ENCODE assay signal across 8 mouse cellular contexts in the genomic region with DNA sequence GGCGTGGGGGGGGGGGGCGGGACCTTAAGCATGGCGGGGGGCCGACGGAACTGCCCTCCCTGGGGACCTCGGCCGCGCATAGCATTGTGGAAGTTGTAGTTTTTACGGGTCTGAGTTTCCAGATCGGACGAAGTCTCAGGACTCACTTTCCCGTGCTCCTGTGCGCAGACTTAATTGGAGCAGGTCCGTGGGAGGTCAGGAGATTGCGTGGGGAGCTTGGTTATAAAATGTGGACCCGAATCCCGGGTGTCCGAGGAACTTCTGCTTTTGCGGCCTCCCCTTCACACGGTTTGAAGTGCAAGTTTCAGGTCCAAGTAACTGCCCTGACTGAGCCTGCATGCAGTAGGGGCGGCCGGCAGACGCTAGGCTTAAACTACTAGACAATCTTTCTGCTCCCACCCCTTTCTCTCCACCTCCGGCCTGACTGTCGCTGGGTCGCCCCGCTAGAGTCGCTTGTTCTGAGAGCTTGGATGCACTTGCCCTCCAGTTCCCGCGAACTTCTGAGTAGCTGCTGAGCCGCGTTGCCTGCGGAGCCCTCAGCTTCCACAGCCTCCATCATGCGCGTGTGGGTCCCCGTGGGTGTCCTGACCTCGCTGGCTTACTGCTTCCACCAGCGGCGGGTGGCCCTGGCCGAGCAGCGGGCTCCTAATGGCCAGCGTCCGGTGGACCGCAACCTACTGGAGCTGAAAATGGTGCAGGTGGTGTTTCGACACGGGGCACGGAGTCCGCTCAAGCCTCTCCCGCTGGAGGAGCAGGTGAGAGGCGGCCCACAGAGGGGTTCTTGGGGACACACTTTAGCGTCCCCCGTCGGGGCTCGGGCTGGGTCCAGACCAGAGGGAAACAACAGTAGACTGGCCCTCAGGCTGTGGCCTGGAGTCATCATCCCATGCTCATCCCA. TPM values are rescaled to one million over a fixed set of nuclear protein-coding genes. Genes with fewer than 3 reads are reported as not detected.
DNase-seq lines count a peak whose midpoint lies in the region; ATAC-seq and TF ChIP-seq lines count a peak whose summit lies in the region.

A gene (plus strand): TSS at position 167 of the 898 bp plus-strand sequence.

- DNase-seq in c-Kit-negative CD71-positive TER-119-positive erythroid progenitor cells, embryonic 14.5 days (ENCODE audit: low read depth, low spot score) = peak; percentile 56
- peak; percentile 88 for DNase-seq in forebrain, embryonic 10.5 days (ENCODE audit: extremely low spot score, low spot score)
- DNase-seq in kidney, postnatal 25 days = peak; percentile 94 to 96
- peak; percentile 81 to 85 (median 84) for DNase-seq in liver, embryonic 14.5 days (ENCODE audit: low read depth in 3 of 3, low spot score in 3 of 3)
- DNase-seq in neural tube, embryonic 11.5 days (ENCODE audit: low spot score) = peak; percentile 89
- DNase-seq in stomach, postnatal 0 days (ENCODE audit: low spot score) = peak; percentile 86

- peak within 1 kb of the TSS; percentile 80 for H3K4me2 ChIP-seq in heart, embryonic 15.5 days
- peak within 1 kb of the TSS; percentile 71 for H3K4me2 ChIP-seq in liver, embryonic 14.5 days (ENCODE audit: low read depth)
- peak within 1 kb of the TSS; percentile 85 for H3K4me2 ChIP-seq in neural tube, embryonic 11.5 days (ENCODE audit: low read depth)
- peak within 1 kb of the TSS; percentile 89 for H3K4me2 ChIP-seq in stomach, postnatal 0 days (replicated peaks; ENCODE audit: low read depth)

- no peak for TF ChIP-seq EP300 in liver, embryonic 14.5 days (IDR thresholded peaks at IDR 0.05; ENCODE audit: low read depth)
- TF ChIP-seq EP300 in stomach, postnatal 0 days (optimal IDR thresholded peaks at IDR 0.05) = no peak

- H3K27me3 ChIP-seq in forebrain, embryonic 10.5 days (ENCODE audit: poor library complexity, severe bottlenecking) = no peaks in the 10 kb centered on the region
- H3K27me3 ChIP-seq in heart, embryonic 15.5 days = no peaks in the 10 kb centered on the region
- H3K27me3 ChIP-seq in liver, embryonic 14.5 days (ENCODE audit: control insufficient read depth, insufficient read depth, low read length) = no peaks in the 10 kb centered on the region
- H3K27me3 ChIP-seq in neural tube, embryonic 11.5 days (ENCODE audit: control insufficient read depth, insufficient read depth, low read length) = no peaks in the 10 kb centered on the region
- no peaks in the 10 kb centered on the region for H3K27me3 ChIP-seq in stomach, postnatal 0 days (ENCODE audit: control insufficient read depth, insufficient read depth, low read length)

- peak within 1 kb of the TSS; percentile 72 for H3K4me3 ChIP-seq in forebrain, embryonic 10.5 days
- H3K4me3 ChIP-seq in heart, embryonic 15.5 days = peak within 1 kb of the TSS; percentile 62
- H3K4me3 ChIP-seq in liver, embryonic 14.5 days (ENCODE audit: insufficient read depth in 1 of 2, low read depth in 2 of 2, low read length in 2 of 2) = peak within 1 kb of the TSS; percentile 88 to 89
- peak within 1 kb of the TSS; percentile 77 for H3K4me3 ChIP-seq in neural tube, embryonic 11.5 days (ENCODE audit: low read depth, low read length)
- peak within 1 kb of the TSS; percentile 73 for H3K4me3 ChIP-seq in stomach, postnatal 0 days (ENCODE audit: low read depth, low read length)

- peak; percentile 91 for ATAC-seq in CD4-positive, CD25-positive, alpha-beta regulatory T cell, adult 4 months
- peak; percentile 92 for ATAC-seq in heart, embryonic 15.5 days (replicated peaks; ENCODE audit: insufficient number of reproducible peaks, insufficient read depth, low FRiP score, low read depth)
- ATAC-seq in liver, embryonic 14.5 days (ENCODE audit: insufficient read depth) = peak; percentile 92
- peak; percentile 96 for ATAC-seq in neural tube, embryonic 11.5 days (ENCODE audit: insufficient read depth, low FRiP score, low TSS enrichment)
- ATAC-seq in stomach, postnatal 0 days (ENCODE audit: low FRiP score, low TSS enrichment) = peak; percentile 93

- peaks cover 27% of the 10 kb centered on the region for H3K4me1 ChIP-seq in forebrain, embryonic 10.5 days
- H3K4me1 ChIP-seq in heart, embryonic 15.5 days (replicated peaks) = peaks cover 25% of the 10 kb centered on the region
- peaks cover 2 to 6% of the 10 kb centered on the region in 2 experiments; a peak in 2 of 4 replicates for H3K4me1 ChIP-seq in liver, embryonic 14.5 days (replicated peaks; ENCODE audit: control insufficient read depth in 2 of 2, insufficient read depth in 2 of 2, low read length in 1 of 2)
- H3K4me1 ChIP-seq in neural tube, embryonic 11.5 days (ENCODE audit: control insufficient read depth, insufficient read depth, low read length) = peaks cover 10% of the 10 kb centered on the region
- H3K4me1 ChIP-seq in stomach, postnatal 0 days (replicated peaks; ENCODE audit: control insufficient read depth, insufficient read depth) = no peaks in the 10 kb centered on the region

- no peaks in the 10 kb centered on the region for H3K9me3 ChIP-seq in forebrain, embryonic 10.5 days
- H3K9me3 ChIP-seq in heart, embryonic 15.5 days (replicated peaks) = no peaks in the 10 kb centered on the region
- H3K9me3 ChIP-seq in liver, embryonic 14.5 days (ENCODE audit: control insufficient read depth, low read length) = no peaks in the 10 kb centered on the region
- H3K9me3 ChIP-seq in neural tube, embryonic 11.5 days (ENCODE audit: control insufficient read depth, low read length) = no peaks in the 10 kb centered on the region
- no peaks in the 10 kb centered on the region for H3K9me3 ChIP-seq in stomach, postnatal 0 days (ENCODE audit: control insufficient read depth, low read length)

- under 1% methylated on average over 54 of the region's 54 CpGs for WGBS in forebrain, embryonic 10.5 days
- under 1% methylated on average over 54 of the region's 54 CpGs for WGBS in heart, embryonic 15.5 days
- WGBS in liver, embryonic 14.5 days (ENCODE audit: insufficient replicate concordance) = under 1% methylated on average over 53 of the region's 54 CpGs
- WGBS in neural tube, embryonic 11.5 days = under 1% methylated on average over 54 of the region's 54 CpGs
- WGBS in stomach, postnatal 0 days = under 1% methylated on average over 54 of the region's 54 CpGs

- H3K27ac ChIP-seq in forebrain, embryonic 10.5 days = peak within 1 kb of the TSS; percentile 89
- peak within 1 kb of the TSS; percentile 80 for H3K27ac ChIP-seq in heart, embryonic 15.5 days
- peak within 1 kb of the TSS; percentile 53 for H3K27ac ChIP-seq in liver, embryonic 14.5 days
- peak within 1 kb of the TSS; percentile 62; the same call in 1 of the 2 replicates for H3K27ac ChIP-seq in neural tube, embryonic 11.5 days (ENCODE audit: low read depth, low read length)
- H3K27ac ChIP-seq in stomach, postnatal 0 days (replicated peaks) = peak within 1 kb of the TSS; percentile 77

- H3K36me3 ChIP-seq in forebrain, embryonic 10.5 days (replicated peaks) = peaks cover 6% of the 10 kb centered on the region
- H3K36me3 ChIP-seq in heart, embryonic 15.5 days = no peaks in the 10 kb centered on the region
- no peaks in the 10 kb centered on the region for H3K36me3 ChIP-seq in liver, embryonic 14.5 days (replicated peaks; ENCODE audit: control insufficient read depth, insufficient read depth, low read depth)
- H3K36me3 ChIP-seq in neural tube, embryonic 11.5 days (ENCODE audit: control insufficient read depth, insufficient read depth, low read length) = no peaks in the 10 kb centered on the region
- H3K36me3 ChIP-seq in stomach, postnatal 0 days (ENCODE audit: control insufficient read depth, insufficient read depth, low read length) = no peaks in the 10 kb centered on the region

- no peak for TF ChIP-seq CTCF in liver, embryonic 14.5 days (IDR thresholded peaks at IDR 0.05; ENCODE audit: low read depth)
- 0 out of 2 replicates have a peak, but pooled peaks have one; percentile 2 for TF ChIP-seq CTCF in stomach, postnatal 0 days (IDR thresholded peaks at IDR 0.05; ENCODE audit: low read depth)

- H3K9ac ChIP-seq in heart, embryonic 15.5 days = peak within 1 kb of the TSS; percentile 65
- peak within 1 kb of the TSS; percentile 82 for H3K9ac ChIP-seq in liver, embryonic 14.5 days (replicated peaks)
- peak within 1 kb of the TSS; percentile 76 for H3K9ac ChIP-seq in neural tube, embryonic 11.5 days (ENCODE audit: low read length)
- H3K9ac ChIP-seq in stomach, postnatal 0 days (ENCODE audit: low read length) = peak within 1 kb of the TSS; percentile 71

RNA-seq across cellular contexts. Expression of the gene that starts here (rescaled TPM):
- 10 to 100 TPM; 43.0 to 64.3 TPM for polyA plus RNA-seq in CD4-positive, CD25-positive, alpha-beta regulatory T cell, adult 4 months (2017; shearing (Covaris generic))
- 35.9 and 39.0 TPM in 2 replicates for polyA plus RNA-seq in forebrain, embryonic 10.5 days (2016; fragmentation: Nextera tagmentation; extraction: Ambion mirVana)
- polyA plus RNA-seq in heart, embryonic 15.5 days (2015; fragmentation: Nextera tagmentation; extraction: Ambion mirVana) = 50.7 and 54.9 TPM in 2 replicates
- 9.8 and 11.1 TPM in 2 replicates for polyA plus RNA-seq in liver, embryonic 14.5 days (2012; rRNA removed)
- polyA plus RNA-seq in liver, embryonic 14.5 days (2014; fragmentation: Nextera tagmentation; extraction: Ambion mirVana) = 13.8 and 14.8 TPM in 2 replicates
- polyA plus RNA-seq in neural tube, embryonic 11.5 days (2014; fragmentation: Nextera tagmentation; extraction: Ambion mirVana) = 20.1 and 25.4 TPM in 2 replicates
- 25.1 and 28.7 TPM in 2 replicates for polyA plus RNA-seq in stomach, postnatal 0 days (2015; fragmentation: Nextera tagmentation; extraction: Ambion mirVana)

Comparison
In these comparisons a context has a peak if more than half of its experiments do, and no peak if none do; other contexts are left out.
1. Peak in every context shown above with its lines: DNase-seq, ATAC-seq, H3K4me3 ChIP-seq and H3K27ac ChIP-seq.